Mouse (Mus musculus): ENCODE data around the gene Clybl.

The Clybl gene

DNA sequence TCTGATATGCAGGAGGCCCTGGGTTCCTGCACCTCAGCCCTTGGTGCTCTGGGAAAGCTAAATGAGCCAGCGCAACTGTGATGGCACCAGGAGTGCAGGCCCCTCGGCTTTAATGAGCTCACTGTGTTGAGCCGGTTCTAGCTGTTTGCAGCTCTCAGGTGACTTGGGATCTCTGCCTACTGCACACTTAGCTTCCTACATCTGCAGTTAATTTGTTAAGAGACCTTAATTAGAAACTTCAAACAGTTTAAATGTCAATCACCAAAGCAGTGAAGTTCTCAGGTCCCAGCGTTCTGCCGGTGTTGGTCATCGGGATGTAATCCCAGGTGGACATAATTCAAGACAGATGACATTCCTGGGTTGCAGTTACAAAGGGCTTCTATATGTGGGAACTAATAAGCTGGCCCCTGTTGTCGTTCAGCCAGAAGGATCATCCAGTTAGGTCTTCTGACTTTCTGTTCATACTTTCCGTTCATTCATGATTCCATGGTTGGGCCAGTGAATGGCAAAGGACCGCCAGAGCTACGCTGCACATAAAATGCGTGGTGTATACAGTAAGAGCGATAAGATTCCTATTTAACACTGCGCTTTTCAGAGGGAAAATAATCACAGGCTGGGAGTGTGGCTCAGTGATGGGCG lies 18.9 kb downstream of the Clybl start:
- in situ Hi-C loops (cut with MboI) = no loop called here

DNA sequence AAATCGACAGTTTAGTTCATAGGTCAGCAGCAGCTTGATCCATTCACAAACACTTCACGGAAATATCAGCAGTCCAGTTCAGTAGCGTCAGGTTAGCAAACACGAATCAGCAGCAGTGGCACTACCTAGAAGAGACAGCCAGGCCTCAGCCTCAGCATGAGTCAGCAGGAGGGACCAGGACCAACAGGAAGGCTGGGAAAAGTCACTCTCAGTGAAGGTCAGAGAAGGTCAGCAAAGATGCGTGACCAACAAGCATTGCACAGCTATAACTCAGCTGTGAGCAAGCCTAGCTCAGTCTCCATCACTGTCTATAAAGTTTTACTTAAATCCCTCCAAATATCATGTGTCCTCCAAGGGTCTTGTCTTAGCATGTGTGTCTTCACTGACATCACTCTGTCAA lies 27.7 kb downstream of the Clybl start:
- in situ Hi-C loops (cut with MboI) = no loop called here

DNA sequence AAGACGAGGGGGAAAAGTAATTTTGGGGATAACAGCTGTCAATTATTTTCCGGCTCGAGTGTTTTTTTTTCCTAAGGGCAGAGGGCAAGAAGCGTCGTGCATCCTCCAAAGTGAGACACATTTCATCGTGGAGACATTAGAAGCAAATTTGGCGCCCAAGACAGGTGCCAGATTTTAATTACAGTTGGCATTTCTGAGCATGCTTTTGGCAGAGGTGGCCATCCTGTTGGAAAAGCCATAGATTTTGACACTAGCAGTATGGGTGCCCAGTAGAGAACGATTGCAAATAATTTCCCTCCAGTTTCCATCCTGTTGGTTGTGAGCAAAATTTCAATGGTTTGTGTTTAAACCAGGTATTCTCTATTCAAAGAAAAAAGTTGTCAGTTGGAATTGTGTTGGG lies 32.1 kb downstream of the Clybl start:
- in situ Hi-C loops (cut with MboI) = no loop called here

DNA sequence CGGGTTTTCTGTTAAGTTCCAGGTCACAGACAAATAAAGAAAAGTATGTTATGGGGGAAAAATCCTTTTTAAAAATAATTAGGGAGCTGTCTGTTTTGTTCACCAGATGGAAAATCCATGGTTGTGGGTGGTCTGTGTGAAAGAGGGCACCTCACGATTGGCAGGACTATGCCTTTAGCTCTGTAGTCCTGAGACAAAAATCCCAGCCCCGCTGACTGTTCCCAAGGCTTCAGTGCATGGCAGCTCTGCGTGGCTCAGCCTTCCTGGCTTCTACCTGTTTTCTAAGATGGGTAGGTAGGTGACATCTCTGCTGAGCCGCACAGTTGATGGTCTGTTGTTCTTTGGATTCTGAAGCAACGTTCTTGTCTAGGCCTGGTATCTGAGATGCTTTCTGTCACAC lies 32.6 kb downstream of the Clybl start:
- in situ Hi-C loops (cut with MboI) = no loop called here

DNA sequence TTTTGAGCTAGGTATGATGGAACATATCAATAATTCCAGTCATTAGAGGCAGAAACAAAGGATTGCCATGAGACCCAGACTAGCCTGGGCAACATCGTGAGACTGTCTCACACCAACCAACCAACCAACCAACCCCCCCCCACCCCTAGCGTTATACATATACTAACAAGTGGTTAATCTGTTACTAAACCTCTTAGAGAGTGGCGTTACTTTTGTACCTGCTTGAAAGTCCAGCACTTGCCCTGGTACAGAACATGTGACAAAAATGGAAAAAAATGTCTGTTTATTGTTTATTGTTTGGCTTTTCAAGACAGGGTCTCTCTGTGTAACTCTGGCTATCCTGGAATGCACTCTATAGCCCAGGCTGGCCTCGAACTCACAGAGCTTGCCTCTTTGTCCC lies 35.7 kb downstream of the Clybl start:
- in situ Hi-C loops (cut with MboI) = no loop called here

DNA sequence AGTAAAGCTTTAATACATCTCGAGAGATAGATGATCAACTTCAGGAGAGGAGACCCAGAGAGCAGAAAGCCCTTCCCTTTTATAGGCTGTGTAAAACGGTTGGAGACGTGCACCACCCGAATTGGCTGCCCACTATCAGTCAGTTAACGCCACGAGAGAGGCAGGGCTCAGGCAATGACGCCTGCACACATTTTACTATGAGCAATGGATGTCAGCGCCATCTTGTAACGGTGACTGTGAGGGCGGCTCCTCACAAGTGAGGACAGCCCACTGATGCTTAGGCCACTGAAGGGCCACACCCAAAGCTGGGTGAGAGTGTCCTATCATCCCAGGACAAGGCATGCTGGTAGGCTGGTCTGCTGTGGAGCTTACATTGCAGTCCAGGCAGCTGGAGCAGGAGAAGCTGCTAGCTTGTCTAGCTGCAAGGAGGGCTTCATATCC lies 41.5 kb downstream of the Clybl start:
- in situ Hi-C loops (cut with MboI) = no loop called here

DNA sequence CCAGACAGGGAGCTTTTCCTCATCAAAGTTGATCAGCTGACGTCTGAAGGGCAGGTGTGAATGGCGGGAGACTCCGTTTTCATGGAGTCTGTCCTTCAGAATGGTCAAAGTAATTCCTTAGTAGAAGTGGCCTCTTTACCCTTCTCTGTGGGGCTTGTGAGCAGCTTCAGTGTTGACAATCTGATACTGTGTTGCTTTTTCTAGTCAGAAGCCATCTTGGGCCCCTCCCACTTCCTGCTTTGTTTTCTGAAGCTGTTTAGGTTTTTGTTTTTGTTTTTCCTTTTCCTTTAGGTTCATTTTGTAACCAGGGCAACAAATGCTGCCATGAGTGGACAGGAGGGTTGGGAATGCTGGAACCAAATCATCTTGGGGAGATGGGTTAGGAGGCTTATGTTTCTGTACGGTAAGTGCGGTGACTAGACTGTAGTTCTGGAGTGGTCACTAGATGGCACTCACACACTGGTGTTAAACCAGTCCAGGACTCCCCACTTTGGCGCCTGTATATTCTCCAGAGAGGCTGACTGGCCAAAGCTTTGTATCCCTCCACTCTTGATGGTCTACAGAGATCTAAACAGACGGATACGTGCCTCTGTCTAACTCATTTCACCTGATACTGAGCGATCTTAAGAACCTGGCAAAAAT lies 42.1 kb downstream of the Clybl start:
- in situ Hi-C loops (cut with MboI) = no loop called here

DNA sequence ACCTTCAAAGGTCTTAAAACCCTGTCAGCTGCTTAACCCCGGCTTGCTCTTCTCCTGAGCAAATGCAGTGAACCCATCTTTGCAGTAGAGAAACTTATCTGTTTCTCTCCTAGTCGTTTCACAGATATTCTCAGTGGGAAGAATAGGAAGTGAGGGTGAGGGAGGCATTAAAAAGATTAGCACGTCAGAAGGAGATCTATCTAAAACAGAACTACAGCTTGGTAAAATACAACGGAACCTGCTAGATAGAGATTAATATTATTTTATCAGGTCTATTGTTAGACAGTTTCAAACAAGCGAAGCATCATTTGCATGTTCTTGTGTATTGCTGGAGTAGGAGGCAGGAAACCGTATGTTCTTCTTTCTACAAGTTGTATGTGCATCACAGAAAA lies 42.6 kb downstream of the Clybl start:
- in situ Hi-C loops (cut with MboI) = no loop called here

DNA sequence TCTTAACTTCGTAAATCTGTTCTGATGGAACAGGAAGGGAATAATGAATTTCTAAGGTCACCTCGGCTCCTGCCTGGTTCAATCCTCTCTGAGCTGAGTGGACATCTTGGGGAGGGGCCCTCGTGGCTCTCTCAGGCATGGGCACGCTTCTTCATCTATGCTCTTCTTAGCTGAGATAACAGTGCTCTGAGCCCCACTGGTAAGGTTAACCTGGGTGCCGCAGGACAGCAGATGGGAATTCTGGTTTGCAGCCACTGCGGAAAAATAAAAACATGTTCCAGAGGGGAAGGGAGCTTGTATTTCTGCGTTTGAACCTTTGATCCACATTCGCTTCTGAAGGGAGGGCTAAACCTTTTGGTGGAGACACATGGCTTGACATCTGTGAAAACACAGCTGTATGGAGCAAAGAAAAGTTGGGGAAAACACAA lies 43.0 kb downstream of the Clybl start:
- in situ Hi-C loops (cut with MboI) = no loop called here

DNA sequence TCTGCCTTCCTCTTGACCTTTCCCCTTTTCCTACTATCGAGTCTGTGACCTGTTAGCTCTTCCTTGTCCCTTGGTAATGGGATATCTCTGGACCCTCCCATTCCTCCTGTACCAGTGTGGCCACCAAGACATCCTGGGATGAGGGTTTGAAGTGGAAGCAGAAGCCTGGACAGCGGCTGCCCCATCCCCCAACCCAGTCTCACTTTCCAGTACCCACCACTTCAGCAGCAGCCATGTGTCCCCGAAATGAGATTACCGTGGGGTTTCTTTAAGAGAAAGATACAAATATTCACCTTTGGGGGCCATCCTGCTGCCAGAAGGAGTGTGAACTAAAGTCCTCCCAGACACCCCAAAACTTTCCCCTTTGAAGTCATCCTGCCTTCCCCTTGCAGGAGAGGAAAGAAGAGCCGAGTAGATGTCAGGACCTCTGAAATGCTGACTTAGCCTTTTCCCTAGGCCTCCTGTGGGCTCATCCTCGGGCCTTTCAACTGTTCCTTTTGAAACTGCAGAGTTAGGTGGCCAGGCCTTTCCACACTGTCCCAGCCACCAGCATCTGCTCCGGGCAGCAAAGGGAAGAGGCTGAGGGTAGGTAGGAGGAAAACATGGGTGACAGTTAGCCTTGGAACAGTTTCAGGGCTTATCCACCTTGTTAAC lies 44.1 kb downstream of the Clybl start:
- in situ Hi-C loops (cut with MboI) = no loop called here

DNA sequence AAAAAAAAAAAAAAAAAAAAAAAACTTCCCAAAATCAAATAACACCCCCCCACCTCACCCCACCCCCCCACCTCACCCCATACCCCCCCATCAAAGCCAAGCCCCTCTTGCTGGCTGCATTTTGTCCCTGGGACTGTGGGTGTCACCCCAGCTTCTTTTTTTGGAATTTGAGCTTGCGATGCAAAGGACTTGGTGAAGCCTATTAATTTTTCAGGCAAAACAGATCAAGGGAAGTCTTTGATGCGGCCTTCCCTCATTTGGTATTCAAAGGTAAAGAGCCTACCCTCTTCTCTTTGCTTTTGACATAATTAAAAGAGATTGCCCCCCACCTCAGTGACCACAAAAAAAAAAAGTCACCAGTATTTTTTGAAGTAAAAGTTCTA lies 44.6 kb downstream of the Clybl start:
- in situ Hi-C loops (cut with MboI) = no loop called here

DNA sequence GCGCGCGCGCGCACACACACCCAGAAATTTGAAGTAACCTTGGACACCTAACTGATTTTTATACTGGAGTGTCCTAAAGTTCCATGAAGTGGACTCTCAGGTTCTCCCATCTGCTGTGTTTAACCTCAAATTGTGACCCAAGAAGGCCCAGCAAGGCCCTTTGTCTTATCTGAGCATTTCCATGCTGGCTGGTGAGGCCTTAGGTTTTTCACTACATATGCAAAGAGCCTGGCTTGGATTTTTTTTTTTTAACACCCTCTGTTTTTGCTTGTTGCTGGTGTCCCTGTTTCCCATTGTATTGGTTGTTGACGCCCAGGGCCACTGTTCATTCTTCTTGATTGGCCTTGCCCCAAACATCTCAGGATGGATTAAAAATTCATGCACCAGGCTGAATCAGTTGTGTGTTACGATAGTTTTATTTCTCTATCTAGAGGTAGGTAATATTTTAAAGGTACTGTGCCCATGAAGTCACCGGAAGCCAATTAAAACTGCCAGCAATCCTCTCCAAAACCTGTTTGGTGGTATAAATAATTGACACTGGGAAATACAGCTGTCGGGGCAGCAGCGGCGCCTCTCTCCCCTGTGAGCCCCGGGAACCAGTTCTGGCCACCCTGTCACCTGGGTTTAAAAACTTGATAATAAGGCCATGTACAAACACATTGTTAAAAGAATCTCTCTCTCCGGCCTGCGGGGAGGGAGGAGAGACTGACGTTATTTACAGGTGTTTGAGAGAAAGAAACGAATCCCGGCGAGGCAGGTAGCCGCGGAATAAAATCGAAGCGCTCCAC lies 45.4 kb downstream of the Clybl start:
- in situ Hi-C loops (cut with MboI) = no loop called here

DNA sequence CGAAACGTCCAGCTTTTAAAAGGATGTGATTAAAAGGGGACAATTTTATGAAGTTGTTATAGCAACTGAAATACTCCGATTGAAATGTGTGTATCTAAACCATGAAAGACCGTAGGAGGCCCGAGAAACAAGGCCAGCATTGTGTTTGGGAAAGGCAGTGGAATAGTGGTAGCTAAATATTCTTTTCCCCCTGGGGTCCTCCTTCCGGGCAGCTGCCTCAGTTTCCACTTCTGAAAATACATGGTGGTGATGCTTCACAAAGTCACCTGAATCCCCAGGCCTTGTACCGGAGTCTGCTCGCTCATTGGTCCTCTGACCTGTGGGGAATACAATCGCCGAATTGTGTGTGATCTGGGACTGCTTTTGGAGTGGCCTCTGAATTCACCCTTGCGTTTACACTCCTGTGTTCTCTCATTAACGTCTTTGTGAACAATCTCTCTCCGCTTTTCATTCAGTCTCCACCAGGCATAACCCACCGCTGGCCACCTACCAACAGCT lies 46.0 kb downstream of the Clybl start:
- in situ Hi-C loops (cut with MboI) = no loop called here

DNA sequence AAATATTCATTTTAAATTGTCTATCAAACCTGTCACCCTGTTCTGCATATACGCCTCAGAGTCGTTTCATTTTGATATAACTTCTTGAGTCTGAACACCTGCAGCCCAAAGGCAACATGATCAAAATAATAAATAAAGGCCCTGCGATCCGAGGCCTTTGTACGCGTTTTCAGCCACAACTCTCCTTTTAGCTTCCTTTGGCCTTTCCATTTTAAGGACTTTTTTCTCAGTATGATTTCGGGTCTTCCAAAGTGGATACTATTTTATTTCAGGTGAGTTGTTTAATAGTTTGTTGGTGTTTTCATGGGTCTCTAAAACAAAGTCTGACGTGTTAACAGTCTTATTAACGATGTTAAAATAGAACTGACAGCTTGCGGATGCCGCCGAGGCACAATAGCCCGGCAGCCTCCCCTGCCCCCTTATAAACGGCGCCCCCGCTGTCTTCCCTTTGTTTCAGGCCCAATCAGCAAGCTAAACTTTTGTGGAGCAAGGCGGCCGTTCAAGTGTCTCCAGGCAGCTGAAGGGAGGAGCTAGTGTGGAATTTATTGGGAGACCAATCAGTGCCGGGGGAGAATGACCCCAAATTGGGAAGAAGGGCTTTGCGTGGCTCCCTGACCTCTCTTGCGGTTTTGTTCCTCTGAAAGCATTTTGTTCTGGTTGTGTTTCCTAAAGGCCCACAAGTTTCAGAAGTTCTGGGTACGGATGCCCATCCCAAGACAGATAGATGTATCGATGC lies 47.5 kb downstream of the Clybl start:
- in situ Hi-C loops (cut with MboI) = no loop called here

DNA sequence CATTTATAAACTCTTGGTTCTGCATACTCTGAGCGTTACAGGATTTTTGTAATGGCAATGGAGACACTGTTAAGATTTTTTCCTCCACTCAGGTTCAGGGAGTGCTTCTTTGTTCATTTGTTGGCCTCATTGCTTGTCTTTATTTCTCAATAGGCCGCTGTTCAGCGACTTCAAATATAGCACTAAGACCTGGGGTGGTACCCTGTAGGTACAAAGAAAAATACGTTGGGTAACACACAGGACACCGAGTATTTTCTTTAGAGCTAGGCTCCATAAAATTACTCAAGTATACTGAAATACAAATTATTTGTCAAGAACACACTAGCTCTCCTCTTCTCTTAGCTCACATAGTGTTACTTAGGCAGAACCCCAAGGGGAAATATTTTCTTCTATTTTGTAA lies 48.5 kb downstream of the Clybl start:
- in situ Hi-C loops (cut with MboI) = no loop called here

DNA sequence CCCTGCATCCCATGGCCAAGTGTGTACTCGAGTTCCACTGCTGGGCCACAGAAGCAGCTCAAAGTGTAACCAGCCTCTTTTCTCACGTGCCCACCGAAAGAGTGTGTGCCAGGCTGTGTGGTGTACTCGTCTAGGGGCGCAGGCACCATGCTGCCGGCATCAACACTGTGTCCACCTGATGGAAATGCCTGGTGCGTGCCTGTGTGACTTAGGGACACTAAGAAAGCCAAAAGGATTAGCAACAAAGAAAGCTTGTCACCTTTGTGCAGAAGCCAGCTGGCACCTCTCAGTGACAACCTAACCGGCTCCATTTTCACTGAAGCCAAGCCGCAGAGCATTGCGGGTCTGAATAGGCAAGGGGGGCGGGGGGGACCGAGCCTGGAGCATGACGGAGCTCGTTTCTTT lies 49.1 kb downstream of the Clybl start:
- in situ Hi-C loops (cut with MboI) = no loop called here

DNA sequence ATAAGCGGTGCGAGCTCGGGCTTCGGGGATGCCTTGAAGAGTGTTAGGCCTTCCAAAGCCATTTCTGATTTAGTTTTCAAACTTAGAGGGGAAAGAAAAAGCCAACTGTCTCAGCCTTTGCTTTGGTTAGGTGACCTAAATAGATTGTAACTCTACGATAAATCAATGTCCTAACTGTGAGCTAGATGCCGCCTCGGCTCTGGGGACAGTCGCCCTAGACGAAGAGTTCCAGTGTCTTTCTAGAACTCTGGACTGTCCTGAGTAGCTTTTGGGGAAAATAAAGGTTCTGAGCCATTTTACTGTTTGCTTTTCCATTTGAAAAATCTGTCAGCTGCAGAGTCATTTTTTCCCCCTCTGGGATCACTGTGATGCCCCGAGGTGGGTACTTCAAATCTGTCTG lies 49.6 kb downstream of the Clybl start:
- in situ Hi-C loops (cut with MboI) = no loop called here

DNA sequence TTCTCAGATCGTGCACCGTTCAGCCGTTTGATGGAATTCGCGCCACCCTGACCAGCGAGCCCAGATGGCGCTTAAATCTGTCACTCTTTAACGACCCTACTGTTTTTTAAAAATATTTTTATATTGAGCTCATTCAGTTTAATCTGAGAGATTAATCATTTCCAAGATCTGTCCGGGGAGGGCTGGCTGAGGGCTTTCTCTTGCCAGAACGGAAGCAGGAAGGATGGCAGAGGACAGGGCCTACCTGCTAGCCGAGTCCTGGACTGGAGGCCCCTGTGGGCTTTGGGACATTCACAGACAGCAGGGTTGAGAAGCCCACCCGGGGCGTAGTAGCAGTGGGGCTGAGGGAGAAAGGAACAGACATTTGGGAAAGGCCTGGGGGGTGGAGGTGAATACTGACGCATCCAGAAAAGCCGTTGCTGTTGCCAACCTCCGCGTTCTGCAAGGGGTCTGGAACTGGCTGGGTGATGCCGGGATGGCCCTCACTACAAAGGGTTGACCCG lies 51.8 kb downstream of the Clybl start:
- in situ Hi-C loops (cut with MboI) = no loop called here

DNA sequence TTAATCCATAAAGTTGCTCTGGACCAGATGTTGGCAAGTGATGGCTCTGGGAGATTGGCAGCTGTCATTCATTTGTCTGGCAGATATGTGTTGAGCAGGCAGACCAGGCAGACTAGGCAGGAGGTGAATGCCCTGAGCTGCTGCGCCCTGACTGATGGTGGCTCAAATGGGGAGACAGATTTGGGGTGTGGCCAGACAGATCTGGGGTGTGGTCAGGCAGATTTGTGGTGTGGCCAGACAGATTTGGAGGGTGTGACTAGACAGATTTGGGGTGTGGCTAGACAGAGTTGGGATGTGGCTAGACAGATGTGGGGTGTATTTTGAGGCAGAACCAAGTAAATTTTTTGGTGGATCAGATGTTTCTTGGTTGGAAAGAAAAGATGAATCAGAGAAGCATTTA lies 62.4 kb downstream of the Clybl start:
- in situ Hi-C loops (cut with MboI) = no loop called here

DNA sequence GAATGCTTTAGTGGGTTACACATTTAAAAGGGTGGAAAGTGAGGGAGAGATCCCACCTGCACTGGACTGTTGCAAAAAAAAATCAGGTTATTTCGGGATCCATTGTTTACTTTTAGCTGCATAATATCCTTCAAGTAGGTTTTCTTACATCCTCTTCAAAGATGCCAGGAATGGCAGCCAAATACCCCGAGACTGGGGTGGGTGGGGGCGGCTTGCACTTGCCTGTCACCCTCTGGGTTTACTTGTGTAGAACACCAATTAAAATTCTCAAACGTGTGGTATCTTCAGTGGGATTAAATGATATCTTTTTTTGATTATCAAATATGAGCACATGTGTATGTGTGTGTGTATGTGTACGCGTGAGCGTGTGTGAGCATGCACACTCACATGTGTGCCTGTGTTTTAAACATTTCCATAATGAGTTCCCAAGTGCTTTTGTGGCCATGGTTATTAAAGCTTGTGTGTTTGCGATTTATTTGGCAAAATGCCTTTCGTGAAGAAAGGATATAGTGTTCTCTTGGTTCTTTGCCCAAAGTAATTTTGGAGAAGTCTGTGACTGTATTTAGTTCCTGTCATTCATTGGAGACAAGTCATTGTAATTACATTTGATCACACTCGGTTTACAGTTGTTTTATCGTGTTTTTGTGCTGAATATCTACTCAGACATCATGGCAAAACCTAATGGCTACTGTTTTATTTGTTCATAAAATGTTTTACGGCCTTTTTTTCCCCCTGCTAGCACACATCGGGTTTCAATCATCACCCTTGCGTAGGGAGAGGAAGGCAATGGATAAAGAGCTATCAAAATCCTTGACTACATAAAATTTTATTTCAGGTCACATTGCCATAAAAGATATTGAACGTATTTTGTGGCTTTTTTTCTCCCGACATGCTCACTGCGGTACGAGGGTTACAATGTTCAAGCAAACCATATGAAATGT lies 65.7 kb downstream of the Clybl start:
- in situ Hi-C loops (cut with MboI) = no loop called here

DNA sequence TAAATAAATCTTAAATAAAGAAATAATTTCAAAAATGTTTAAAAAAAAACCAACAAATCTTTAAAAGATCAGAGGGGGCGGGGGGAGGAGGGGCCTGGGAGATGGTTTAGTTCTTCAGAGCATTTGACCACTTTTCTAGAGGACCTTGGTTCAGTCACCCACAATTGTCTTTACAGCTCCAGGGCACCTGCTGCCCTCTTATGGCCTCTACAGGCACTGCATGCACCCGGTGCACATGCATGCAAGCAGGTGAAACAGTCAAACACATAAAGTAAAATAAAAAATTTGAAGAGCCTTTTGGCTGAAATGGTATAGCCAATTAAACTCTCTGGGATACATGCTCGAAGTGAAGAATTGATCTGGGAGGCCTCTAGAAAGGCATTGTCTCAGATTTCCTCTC lies 67.6 kb downstream of the Clybl start:
- in situ Hi-C loops (cut with MboI) = no loop called here

All from mature B cell (primary cell).